Mouse (Mus musculus) spleen, postnatal 0 days (tissue): Measurements from ENCODE around the gene Sf3a2. TPM values are rescaled to one million over a fixed set of nuclear protein-coding genes. Genes with fewer than 3 reads are reported as not detected.

ENCODE experiments used
- microRNA counts: library from miRNA; unstranded; fragments of <30 nt; microRNA quantifications from one replicate; lab custom pipeline; 2015
- polyA plus RNA-seq: library from polyadenylated mRNA; unstranded; fragments of >200 nt; fragmentation: Nextera tagmentation; extraction: Ambion mirVana; gene quantifications from 2 replicates; pipeline ENCODE4 v1.2.1, GENCODE M21; 2015

Gene Sf3a2
- polyA plus RNA-seq, result 43.1 and 44.2 TPM in 2 replicates

GRCm38 (mm10) chr10:80798150-80799006 lies at the start of gene Sf3a2, which contains the start of gene Plekhj1:
Sf3a2 (plus strand) TSS chr10:80798198.
Plekhj1 (minus strand) TSS chr10:80798626.

GRCm38 (mm10) chr10:80754594-80755290 lies 43.3 kb upstream of the Sf3a2 start, which contains the start of gene Dot1l:
Dot1l (plus strand) TSS chr10:80755206.

GRCm38 (mm10) chr10:80804916-80805315 lies 6.9 kb downstream of the Sf3a2 start, which contains the start of gene Amh:
Amh (plus strand) TSS chr10:80805243.

GRCm38 (mm10) chr10:80813366-80813765 lies 15.4 kb downstream of the Sf3a2 start, which contains the start of gene Jsrp1:
Jsrp1 (minus strand) TSS chr10:80813498.

GRCm38 (mm10) chr10:80826151-80827062 lies 28.4 kb downstream of the Sf3a2 start, which contains the start of gene Oaz1:
Oaz1 (plus strand) TSS chr10:80826656.

GRCm38 (mm10) chr10:80843931-80844547 lies 46.0 kb downstream of the Sf3a2 start, which contains the start of gene Lingo3:
Lingo3 (minus strand) TSS chr10:80844039.

MicroRNA genes within 50 kb of the gene (microRNA counts, 519-probe panel; counts per million panel counts)
- 88.3 counts per million for microRNA mmu-miR-1982 (lab: Ali Mortazavi, UCI)

Other genes with a start within 250 kb of the Sf3a2 start
- gene Rexo1, start 236.6 kb upstream of the Sf3a2 start, polyA plus RNA-seq, result 13.4 and 14.4 TPM in 2 replicates
- gene Klf16, start 220.9 kb upstream of the Sf3a2 start, polyA plus RNA-seq, result 16.4 and 16.8 TPM in 2 replicates
- gene Abhd17a, start 207.9 kb upstream of the Sf3a2 start, polyA plus RNA-seq, result 69.6 and 77.5 TPM in 2 replicates
- gene Scamp4, start 195.3 kb upstream of the Sf3a2 start, polyA plus RNA-seq, result 39.0 and 42.3 TPM in 2 replicates
- 5.7 and 6.3 TPM in 2 replicates for gene Adat3, start 195.3 kb upstream of the Sf3a2 start, polyA plus RNA-seq
- gene Gm49322, start 192.2 kb upstream of the Sf3a2 start, polyA plus RNA-seq, result 0.82 and 1.6 TPM in 2 replicates
- 67.7 and 75.0 TPM in 2 replicates for gene Csnk1g2, start 175.4 kb upstream of the Sf3a2 start, polyA plus RNA-seq
- gene Btbd2, start 141.1 kb upstream of the Sf3a2 start, polyA plus RNA-seq, result 16.3 and 18.7 TPM in 2 replicates
- gene Mknk2, start 120.1 kb upstream of the Sf3a2 start, polyA plus RNA-seq, result 108 and 112 TPM in 2 replicates
- 27.5 and 34.4 TPM in 2 replicates for gene Mob3a, start 96.2 kb upstream of the Sf3a2 start, polyA plus RNA-seq
- gene Izumo4, start 96.0 kb upstream of the Sf3a2 start, polyA plus RNA-seq, result 12.1 and 16.9 TPM in 2 replicates
- gene Ap3d1, start 55.9 kb upstream of the Sf3a2 start, polyA plus RNA-seq, result 24.1 and 30.9 TPM in 2 replicates
- 10.4 and 11.4 TPM in 2 replicates for gene Dot1l, start 43.0 kb upstream of the Sf3a2 start, polyA plus RNA-seq
- 91.0 and 101 TPM in 2 replicates for gene Plekhj1, start 428 bp downstream of the Sf3a2 start, polyA plus RNA-seq
- 0.07 TPM in 1 of 2 replicates, not detected in the other for gene Amh, start 7.0 kb downstream of the Sf3a2 start, polyA plus RNA-seq
- 0.13 and 0.29 TPM in 2 replicates for gene Jsrp1, start 15.3 kb downstream of the Sf3a2 start, polyA plus RNA-seq
- 1,694 and 1,746 TPM in 2 replicates for gene Oaz1, start 28.5 kb downstream of the Sf3a2 start, polyA plus RNA-seq
- gene Lingo3, start 45.8 kb downstream of the Sf3a2 start, polyA plus RNA-seq, result 0.24 TPM in 1 of 2 replicates, not detected in the other
- 245 and 270 TPM in 2 replicates for gene Lsm7, start 57.0 kb downstream of the Sf3a2 start, polyA plus RNA-seq
- gene Sppl2b, start 57.1 kb downstream of the Sf3a2 start, polyA plus RNA-seq, result 70.4 and 75.6 TPM in 2 replicates
- 0.08 TPM in 1 of 2 replicates, not detected in the other for gene Tmprss9, start 73.7 kb downstream of the Sf3a2 start, polyA plus RNA-seq
- gene Timm13, start 102.8 kb downstream of the Sf3a2 start, polyA plus RNA-seq, result 233 and 235 TPM in 2 replicates
- gene Lmnb2, start 120.0 kb downstream of the Sf3a2 start, polyA plus RNA-seq, result 10.5 and 12.7 TPM in 2 replicates
- gene Gadd45b, start 131.9 kb downstream of the Sf3a2 start, polyA plus RNA-seq, result 10.3 and 11.5 TPM in 2 replicates
- gene Gng7, start 216.7 kb downstream of the Sf3a2 start, polyA plus RNA-seq, result 0.67 and 0.95 TPM in 2 replicates
- gene Diras1, start 227.5 kb downstream of the Sf3a2 start, polyA plus RNA-seq, result not detected in 2 replicates
- 5.5 and 7.1 TPM in 2 replicates for gene Slc39a3, start 239.2 kb downstream of the Sf3a2 start, polyA plus RNA-seq